In genomic region chr5:61843891-61844290, GRCm38 (mm10) we compare ENCODE assay signal across 31 mouse cellular contexts. TPM values are rescaled to one million over a fixed set of nuclear protein-coding genes. Genes with fewer than 3 reads are reported as not detected.
"Had no signal": no experiment of that assay in that cellular context is flagged by ENCODE, and none has a peak within 500 bp of the region (broad histone marks: within the 10 kb centered on the region; RNA-seq: fewer than 3 reads in every experiment).

No protein-coding gene starts in this region.

- H3K4me1 ChIP-seq: liver, embryonic 15.5 days; lung, embryonic 15.5 days; megakaryocyte, embryonic 14.5 days; midbrain, embryonic 10.5 days; midbrain, embryonic 13.5 days had no signal

- H3K36me3 ChIP-seq: liver, embryonic 15.5 days; lung, embryonic 15.5 days; midbrain, embryonic 10.5 days; midbrain, embryonic 13.5 days had no signal

- ATAC-seq: intestine, postnatal 0 days; midbrain, embryonic 13.5 days had no signal

- H3K4me2 ChIP-seq: liver, embryonic 15.5 days; lung, embryonic 15.5 days; midbrain, embryonic 13.5 days had no signal

- H3K27me3 ChIP-seq: liver, embryonic 15.5 days; lung, embryonic 15.5 days; megakaryocyte, embryonic 14.5 days; midbrain, embryonic 13.5 days had no signal

- DNase-seq: kidney, adult 2 months; kidney, postnatal 36 days; lung, adult 18-20 months; lung, postnatal 10 days; lung, postnatal 36 days; right cerebral cortex, adult 18-20 months; right cerebral cortex, postnatal 14 days; right cerebral cortex, postnatal 4 days; thymus, postnatal 25 days had no signal

- H3K4me3 ChIP-seq: left cerebral cortex, adult 2 months; liver, embryonic 15.5 days; lung, embryonic 15.5 days; megakaryocyte, embryonic 14.5 days; midbrain, embryonic 10.5 days; midbrain, embryonic 13.5 days had no signal

- H3K9ac ChIP-seq: liver, embryonic 15.5 days; lung, embryonic 15.5 days; midbrain, embryonic 13.5 days had no signal

- H3K9me3 ChIP-seq: liver, embryonic 15.5 days; lung, embryonic 15.5 days; midbrain, embryonic 10.5 days; midbrain, embryonic 13.5 days had no signal

- H3K27ac ChIP-seq: kidney, postnatal 0 days; left cerebral cortex, adult 2 months; liver, embryonic 15.5 days; lung, embryonic 15.5 days; midbrain, embryonic 10.5 days; midbrain, embryonic 13.5 days; stomach, postnatal 0 days had no signal

RNA-seq across cellular contexts. Expression of gene G6pd2, which starts 35.3 kb away (rescaled TPM):
- total RNA-seq: layer of hippocampus, postnatal 14 days; left cerebral cortex, adult 2 months; left cerebral cortex, postnatal 10 days; left cerebral cortex, postnatal 36 days; liver, adult 2 months; midbrain, postnatal 0 days had no signal
- polyA plus RNA-seq: intestine, embryonic 14.5 days; intestine, postnatal 0 days; kidney, adult 2 months; kidney, embryonic 14.5 days; kidney, postnatal 0 days; limb, embryonic 11.5 days; limb, embryonic 14.5 days; liver, adult 2 months; liver, embryonic 15.5 days; lung, embryonic 15.5 days; midbrain, embryonic 10.5 days; midbrain, postnatal 0 days; neural tube, embryonic 11.5 days; neural tube, embryonic 14.5 days; stomach, embryonic 14.5 days; stomach, postnatal 0 days; thymus, postnatal 0 days had no signal
